In the genomic region with DNA sequence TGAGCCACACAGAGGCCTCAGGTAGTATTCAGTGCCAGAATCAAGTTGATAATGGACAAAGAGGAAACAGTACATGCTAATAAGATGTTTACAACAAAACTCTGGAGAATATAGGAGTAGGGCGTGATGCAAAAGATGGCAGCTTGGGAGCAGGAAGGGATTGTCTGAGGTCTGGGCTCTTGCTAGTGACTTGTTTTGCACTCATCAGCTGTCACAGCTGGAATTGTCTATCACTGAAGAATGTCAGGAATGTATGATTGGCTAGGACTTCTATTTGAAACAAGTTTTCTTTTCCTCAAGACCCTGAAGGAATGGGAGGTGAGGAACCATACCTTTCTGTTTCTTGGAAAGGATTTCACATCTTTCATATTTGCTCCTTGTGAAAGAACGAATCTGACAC, we compare ENCODE assay signal across 27 mouse cellular contexts.
"Had no signal": no experiment of that assay in that cellular context is flagged by ENCODE, and none has a peak within 500 bp of the region (broad histone marks: within the 10 kb centered on the region; RNA-seq: fewer than 3 reads in every experiment).

No protein-coding gene starts in this region.

- H3K4me3 ChIP-seq: gastrocnemius, adult 2 months; heart, adult 2 months; heart, embryonic 13.5 days; heart, embryonic 15.5 days; hindbrain, embryonic 13.5 days; hindbrain, embryonic 15.5 days; kidney, embryonic 15.5 days; limb, embryonic 13.5 days; limb, embryonic 15.5 days; liver, embryonic 12.5 days had no signal

- H3K9ac ChIP-seq: heart, embryonic 13.5 days; heart, embryonic 15.5 days; hindbrain, embryonic 13.5 days; hindbrain, embryonic 15.5 days; kidney, embryonic 15.5 days; limb, embryonic 13.5 days; limb, embryonic 15.5 days; liver, embryonic 12.5 days had no signal

- H3K9me3 ChIP-seq: heart, embryonic 13.5 days; heart, embryonic 15.5 days; hindbrain, embryonic 13.5 days; hindbrain, embryonic 15.5 days; kidney, embryonic 15.5 days; limb, embryonic 13.5 days; limb, embryonic 15.5 days; liver, embryonic 12.5 days had no signal

- H3K27me3 ChIP-seq: heart, embryonic 13.5 days; heart, embryonic 15.5 days; hindbrain, embryonic 13.5 days; hindbrain, embryonic 15.5 days; kidney, embryonic 15.5 days; limb, embryonic 13.5 days; limb, embryonic 15.5 days; liver, embryonic 12.5 days had no signal

- H3K4me2 ChIP-seq: heart, embryonic 11.5 days; heart, embryonic 13.5 days; heart, embryonic 15.5 days; hindbrain, embryonic 13.5 days; hindbrain, embryonic 15.5 days; kidney, embryonic 15.5 days; limb, embryonic 13.5 days; limb, embryonic 15.5 days; liver, embryonic 12.5 days had no signal

- DNase-seq: gastrocnemius, adult 2 months; gastrocnemius, postnatal 10 days; gastrocnemius, postnatal 25 days; heart, adult 11 months; heart, adult 2 months; heart, postnatal 14 days; heart, postnatal 36 days; kidney, adult 11 months; kidney, adult 2 months; kidney, adult 9 months; kidney, postnatal 14 days; kidney, postnatal 36 days; layer of hippocampus, adult 9-11 months; layer of hippocampus, postnatal 36 days; left cerebral cortex, postnatal 4 days had no signal

- H3K4me1 ChIP-seq: heart, embryonic 13.5 days; heart, embryonic 15.5 days; hindbrain, embryonic 13.5 days; hindbrain, embryonic 15.5 days; kidney, embryonic 15.5 days; limb, embryonic 13.5 days; limb, embryonic 15.5 days; liver, embryonic 12.5 days had no signal

- H3K36me3 ChIP-seq: heart, embryonic 13.5 days; heart, embryonic 15.5 days; hindbrain, embryonic 13.5 days; hindbrain, embryonic 15.5 days; kidney, embryonic 15.5 days; limb, embryonic 13.5 days; limb, embryonic 15.5 days; liver, embryonic 12.5 days had no signal

- ATAC-seq: hindbrain, postnatal 0 days; intestine, embryonic 16.5 days; liver, embryonic 12.5 days had no signal

- H3K27ac ChIP-seq: gastrocnemius, adult 2 months; heart, adult 2 months; heart, embryonic 13.5 days; heart, embryonic 15.5 days; hindbrain, embryonic 13.5 days; hindbrain, embryonic 15.5 days; hindbrain, postnatal 0 days; kidney, embryonic 15.5 days; kidney, postnatal 0 days; limb, embryonic 13.5 days; limb, embryonic 15.5 days; liver, embryonic 12.5 days had no signal
